Mouse (Mus musculus): ENCODE results near the gene 4930438A08Rik. TPM values are rescaled to one million over a fixed set of nuclear protein-coding genes. Genes with fewer than 3 reads are reported as not detected.

Gene 4930438A08Rik
- polyA plus RNA-seq, 1 experiment: 0.75 TPM

- no peaks in the 10 kb centered on the region; the same call in 1 of the 2 replicates for H3K36me3 ChIP-seq (ENCODE audit: control insufficient read depth, insufficient read depth, low read length)
- H3K4me1 ChIP-seq (ENCODE audit: control insufficient read depth, insufficient read depth, low read length): peaks cover 18% of the 10 kb centered on the region
- H3K27ac ChIP-seq (ENCODE audit: control insufficient read depth, insufficient read depth, low read depth, low read length): no peak overlapping the region
- TF ChIP-seq POLR2A (IDR thresholded peaks at IDR 0.05; ENCODE audit: control insufficient read depth, low read depth, low read length) (no peak), CTCF (IDR thresholded peaks at IDR 0.05; ENCODE audit: control insufficient read depth, insufficient read depth, insufficient replicate concordance, low read depth, low read length) (no peak)
- peak overlapping the region; percentile 94 for H3K4me3 ChIP-seq (ENCODE audit: control insufficient read depth, low read depth, low read length)
- no peaks in the 10 kb centered on the region for H3K27me3 ChIP-seq (ENCODE audit: control insufficient read depth, insufficient read depth, low read length)
These were observed 56.9 kb downstream of the 4930438A08Rik start for GRCm38 (mm10) chr11:58331546-58331945.

DNA sequence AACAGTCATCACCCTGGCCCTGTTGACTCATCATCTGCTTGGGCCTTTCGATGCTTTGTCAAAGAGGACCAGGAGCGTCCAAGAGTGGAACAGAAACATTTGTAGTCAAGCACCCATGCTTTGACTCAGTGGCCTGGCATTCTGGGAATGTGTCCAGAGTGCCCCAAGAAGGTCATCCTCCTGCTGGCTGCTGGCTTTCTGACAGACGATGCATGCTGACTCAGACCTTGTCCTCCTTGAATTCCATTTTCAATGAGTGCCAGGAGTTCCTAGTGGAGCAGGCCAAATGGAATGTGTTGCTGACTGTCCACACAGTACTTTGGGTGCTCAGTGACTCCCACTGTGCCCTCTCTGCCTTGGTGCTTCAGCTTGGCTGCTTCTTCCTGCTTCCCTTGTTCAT lies 60.1 kb downstream of the 4930438A08Rik start:
- Histone ChIP-seq H3K27ac (ENCODE audit: control insufficient read depth, insufficient read depth, low read depth, low read length) (no peak overlapping the region), H3K27me3 (ENCODE audit: control insufficient read depth, insufficient read depth, low read length) (no peaks in the 10 kb centered on the region), H3K4me3 (ENCODE audit: control insufficient read depth, low read depth, low read length) (no peak overlapping the region), H3K4me1 (ENCODE audit: control insufficient read depth, insufficient read depth, low read length) (peaks cover 14% of the 10 kb centered on the region), H3K36me3 (ENCODE audit: control insufficient read depth, insufficient read depth, low read length) (peaks cover 4% of the 10 kb centered on the region)
- TF ChIP-seq CTCF (IDR thresholded peaks at IDR 0.05; ENCODE audit: control insufficient read depth, insufficient read depth, insufficient replicate concordance, low read depth, low read length) (no peak), POLR2A (IDR thresholded peaks at IDR 0.05; ENCODE audit: control insufficient read depth, low read depth, low read length) (no peak)

Other genes with a start within 250 kb of the 4930438A08Rik start
- gene Gm12248, start 181.7 kb upstream of the 4930438A08Rik start, polyA plus RNA-seq (2012; rRNA removed): 1.5 TPM in 2 replicates
- gene Cnot8, start 170.6 kb upstream of the 4930438A08Rik start, polyA plus RNA-seq (2012; rRNA removed): 17.6 and 22.8 TPM in 2 replicates
- 27.8 and 36.4 TPM in 2 replicates for gene Gemin5, start 106.3 kb upstream of the 4930438A08Rik start, polyA plus RNA-seq (2012; rRNA removed)
- gene Mrpl22, start 103.1 kb upstream of the 4930438A08Rik start, polyA plus RNA-seq (2012; rRNA removed): 39.4 and 43.3 TPM in 2 replicates
- 0.59 and 0.61 TPM in 2 replicates for gene Igtp, start 75.2 kb upstream of the 4930438A08Rik start, polyA plus RNA-seq (2012; rRNA removed)
- 0.48 and 0.79 TPM in 2 replicates for gene Irgm2, start 75.2 kb upstream of the 4930438A08Rik start, polyA plus RNA-seq (2012; rRNA removed)
- 11.2 and 14.0 TPM in 2 replicates for gene Zfp692, start 32.3 kb downstream of the 4930438A08Rik start, polyA plus RNA-seq (2012; rRNA removed)
- gene Zfp672, start 55.5 kb downstream of the 4930438A08Rik start, polyA plus RNA-seq (2012; rRNA removed): 43.7 and 48.9 TPM in 2 replicates
- gene Sh3bp5l, start 55.9 kb downstream of the 4930438A08Rik start, polyA plus RNA-seq (2012; rRNA removed): 8.6 and 9.5 TPM in 2 replicates
- gene Lypd8, start 104.2 kb downstream of the 4930438A08Rik start, polyA plus RNA-seq (2012; rRNA removed): 4.0 and 4.3 TPM in 2 replicates
- 0.81 and 4.0 TPM in 2 replicates for gene 1810065E05Rik, start 146.3 kb downstream of the 4930438A08Rik start, polyA plus RNA-seq (2012; rRNA removed)
- not detected in 2 replicates for gene Gm12253, start 157.8 kb downstream of the 4930438A08Rik start, polyA plus RNA-seq (2012; rRNA removed)
- gene Lypd9, start 178.1 kb downstream of the 4930438A08Rik start, polyA plus RNA-seq (2012; rRNA removed): 218 and 223 TPM in 2 replicates
- gene Olfr30, start 187.5 kb downstream of the 4930438A08Rik start, polyA plus RNA-seq (2012; rRNA removed): 0.16 and 0.38 TPM in 2 replicates
- gene Olfr332, start 217.8 kb downstream of the 4930438A08Rik start, polyA plus RNA-seq (2012; rRNA removed): 0.02 TPM in 1 of 2 replicates, not detected in the other
- gene Olfr331, start 227.8 kb downstream of the 4930438A08Rik start, polyA plus RNA-seq (2012; rRNA removed): 0.13 and 0.21 TPM in 2 replicates

Measured in testis, adult 2 months (tissue).